Mouse (Mus musculus): ENCODE results near the gene Slc7a7.

The Slc7a7 gene

GRCm38 (mm10) chr14:54432078-54432836 is 14.7 kb upstream of the Slc7a7 start:
- peak; percentile 70 for DNase-seq

GRCm38 (mm10) chr14:54431334-54432077 is 13.9 kb upstream of the Slc7a7 start, which contains the start of gene Mmp14:
Gene Mmp14, plus strand, starts transcription at chr14:54431612.
- DNase-seq, result peak; percentile 87

GRCm38 (mm10) chr14:54430406-54431145 is 13.0 kb upstream of the Slc7a7 start:
- DNase-seq, result peak; percentile 54

- DNase-seq, result no peak
These were observed 11.9 kb upstream of the Slc7a7 start for GRCm38 (mm10) chr14:54429332-54430093.

GRCm38 (mm10) chr14:54428421-54428820 is 10.8 kb upstream of the Slc7a7 start:
- no peak for DNase-seq

- no peak for DNase-seq
These were observed 10.1 kb upstream of the Slc7a7 start for GRCm38 (mm10) chr14:54427696-54428095.

- peak; percentile 98 for DNase-seq
These were observed 9.3 kb upstream of the Slc7a7 start, which contains the start of gene Mrpl52 for GRCm38 (mm10) chr14:54426689-54427398. Gene Mrpl52, plus strand, starts transcription at chr14:54426909.

- no peak for DNase-seq
These were observed 8.6 kb upstream of the Slc7a7 start for GRCm38 (mm10) chr14:54426003-54426688.

GRCm38 (mm10) chr14:54425540-54425939 is 8.0 kb upstream of the Slc7a7 start:
- DNase-seq, result no peak

- no peak for DNase-seq
These were observed 7.1 kb upstream of the Slc7a7 start for GRCm38 (mm10) chr14:54424634-54425033.

- no peak for DNase-seq
These were observed 5.8 kb upstream of the Slc7a7 start for GRCm38 (mm10) chr14:54423406-54423805.

- DNase-seq, result no peak
These were observed 3.4 kb upstream of the Slc7a7 start for GRCm38 (mm10) chr14:54421014-54421413.

GRCm38 (mm10) chr14:54416830-54417229 is 750 bp downstream of the Slc7a7 start:
- DNase-seq, result no peak

GRCm38 (mm10) chr14:54416229-54416775 is 1.3 kb downstream of the Slc7a7 start:
- no peak for DNase-seq

- no peak for DNase-seq
These were observed 2.1 kb downstream of the Slc7a7 start for GRCm38 (mm10) chr14:54415241-54416020.

GRCm38 (mm10) chr14:54413877-54414700 is 3.5 kb downstream of the Slc7a7 start:
- no peak for DNase-seq

GRCm38 (mm10) chr14:54412629-54413170 is 4.9 kb downstream of the Slc7a7 start:
- DNase-seq, result peak; percentile 63

- no peak for DNase-seq
These were observed 5.5 kb downstream of the Slc7a7 start for GRCm38 (mm10) chr14:54412000-54412576.

All from embryo, embryonic 11 days (tissue).